Mouse (Mus musculus): Measurements from ENCODE around the gene Mlf2. TPM values are rescaled to one million over a fixed set of nuclear protein-coding genes. Genes with fewer than 3 reads are reported as not detected.

Gene Mlf2
- polyA plus RNA-seq, 1 experiment from 2014 or later, result 358 TPM

DNA sequence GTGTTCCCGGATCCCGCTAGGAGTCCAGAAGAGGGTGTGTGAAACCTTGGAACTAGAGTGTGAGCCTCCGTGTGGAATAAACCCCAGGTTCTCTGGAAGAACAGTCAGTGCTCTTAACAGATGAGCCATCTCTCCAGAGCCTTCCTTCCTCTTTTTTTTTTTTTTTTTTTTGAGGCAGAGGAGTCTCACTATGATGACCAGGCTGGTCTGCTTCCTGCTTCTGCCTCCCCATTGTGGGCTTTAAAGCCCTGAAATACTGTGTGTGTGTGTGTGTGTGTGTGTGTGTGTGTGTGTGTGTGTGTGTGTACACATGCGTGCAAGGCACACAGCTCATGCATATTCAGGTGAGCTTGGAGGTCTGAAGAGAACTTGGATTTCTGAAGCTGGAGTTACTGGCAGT lies 9.6 kb upstream of the Mlf2 start:
- no peak for ATAC-seq (replicated peaks; ENCODE audit: insufficient number of reproducible peaks, insufficient read depth, low FRiP score, low read depth)
- Histone ChIP-seq H3K4me2 (no peak overlapping the region), H3K36me3 (no peaks in the 10 kb centered on the region), H3K4me3 (no peak overlapping the region), H3K4me1 (replicated peaks) (peaks cover 44% of the 10 kb centered on the region), H3K9ac (no peak overlapping the region), H3K27ac (peak overlapping the region; percentile 100), H3K9me3 (replicated peaks) (no peaks in the 10 kb centered on the region), H3K27me3 (no peaks in the 10 kb centered on the region)
- 70% methylated on average over 4 of the region's 4 CpGs for WGBS

DNA sequence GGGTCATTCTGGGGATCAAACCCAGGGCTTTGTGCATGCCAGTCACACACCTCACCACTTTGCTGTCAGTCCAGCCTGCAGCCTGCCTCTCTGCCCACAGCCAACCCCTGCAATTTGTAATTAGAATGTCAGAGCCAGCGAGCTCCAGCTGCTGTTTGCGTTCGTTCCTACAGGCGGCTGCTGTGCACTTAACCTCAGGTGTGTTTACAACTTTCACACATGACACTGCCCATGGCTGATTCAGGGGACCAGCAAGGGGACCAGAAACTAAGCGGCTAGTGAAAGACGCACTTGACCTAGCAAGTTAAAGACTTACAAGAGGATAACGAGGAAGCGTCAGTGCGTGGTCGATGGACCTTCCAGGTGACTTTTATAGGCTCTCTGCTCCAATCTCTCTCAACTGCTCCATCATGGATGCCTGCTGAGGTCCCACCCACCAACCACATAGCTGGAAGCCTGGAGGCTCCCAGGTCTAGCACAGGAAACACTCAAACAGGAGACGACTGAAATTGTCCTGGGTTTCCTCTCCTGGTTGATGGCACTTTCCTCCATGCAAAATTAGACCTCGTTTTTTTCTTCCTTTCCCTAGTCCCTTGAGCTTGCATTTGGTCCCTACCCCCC lies 5.9 kb upstream of the Mlf2 start:
- peak overlapping the region; percentile 46 for H3K4me2 ChIP-seq
- peak overlapping the region; percentile 24 for H3K4me3 ChIP-seq
- H3K27ac ChIP-seq, result peak overlapping the region; percentile 93
- peaks cover 28% of the 10 kb centered on the region for H3K4me1 ChIP-seq (replicated peaks)
- H3K27me3 ChIP-seq, result no peaks in the 10 kb centered on the region
- WGBS, result 31% methylated on average over 12 of the region's 12 CpGs
- peak overlapping the region; percentile 28 for H3K9ac ChIP-seq
- no peaks in the 10 kb centered on the region for H3K36me3 ChIP-seq
- no peak for ATAC-seq (replicated peaks; ENCODE audit: insufficient number of reproducible peaks, insufficient read depth, low FRiP score, low read depth)
- no peaks in the 10 kb centered on the region for H3K9me3 ChIP-seq (replicated peaks)

DNA sequence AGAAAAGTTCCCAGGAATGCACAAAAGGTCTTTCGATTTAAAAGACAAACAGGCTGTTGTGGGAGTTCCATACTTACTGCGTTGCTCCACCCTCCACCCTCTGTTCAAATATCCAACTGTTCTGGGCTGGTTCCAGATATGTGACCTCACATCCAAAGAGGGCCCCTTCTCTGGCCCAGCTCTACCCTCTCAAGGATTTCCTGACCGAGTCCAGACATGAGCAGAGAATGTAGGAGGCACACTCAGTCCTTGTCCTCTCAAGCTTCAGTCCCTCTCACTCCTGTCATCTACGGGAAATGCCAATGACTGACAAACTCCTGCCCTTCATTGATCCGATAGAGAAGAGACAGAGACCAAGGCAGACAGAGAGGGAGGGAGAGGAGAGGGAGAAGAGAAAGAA lies 5.2 kb upstream of the Mlf2 start:
- ATAC-seq (replicated peaks; ENCODE audit: insufficient number of reproducible peaks, insufficient read depth, low FRiP score, low read depth), result peak; percentile 62
- Histone ChIP-seq H3K4me2 (peak overlapping the region; percentile 46), H3K4me3 (peak overlapping the region; percentile 24), H3K4me1 (replicated peaks) (peaks cover 24% of the 10 kb centered on the region), H3K9me3 (replicated peaks) (no peaks in the 10 kb centered on the region), H3K27ac (peak overlapping the region; percentile 93), H3K36me3 (no peaks in the 10 kb centered on the region), H3K9ac (peak overlapping the region; percentile 28; the same call in 1 of the 2 replicates), H3K27me3 (no peaks in the 10 kb centered on the region)
- 14% methylated on average over 5 of the region's 5 CpGs for WGBS

DNA sequence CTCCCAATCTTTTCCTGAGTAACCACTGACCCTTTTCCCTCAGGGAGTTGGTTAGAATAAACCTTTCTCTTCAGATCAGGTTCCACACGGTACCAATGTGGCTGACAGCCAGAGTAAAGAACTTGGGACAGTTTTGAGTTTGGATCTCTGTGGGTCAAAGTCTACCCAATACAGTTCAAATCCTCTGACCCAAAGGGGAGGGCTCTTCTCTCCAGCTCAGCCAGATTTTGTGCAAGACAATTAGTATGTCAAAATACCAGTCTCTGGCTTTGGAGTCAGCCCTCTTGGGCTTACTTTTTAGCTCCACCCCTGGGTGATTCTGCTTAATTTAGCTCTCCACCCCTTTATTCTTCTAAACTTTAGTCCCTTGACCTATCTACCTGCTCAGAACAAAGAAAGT lies 955 bp upstream of the Mlf2 start:
- ATAC-seq (replicated peaks; ENCODE audit: insufficient number of reproducible peaks, insufficient read depth, low FRiP score, low read depth), result no peak
- H3K36me3 ChIP-seq, result peaks cover 19% of the 10 kb centered on the region
- 60% methylated on average over 1 of the region's 1 CpGs for WGBS
- peaks cover 38% of the 10 kb centered on the region for H3K4me1 ChIP-seq (replicated peaks)
- peak overlapping the region; percentile 87 for H3K4me3 ChIP-seq
- no peaks in the 10 kb centered on the region for H3K9me3 ChIP-seq (replicated peaks)
- H3K27me3 ChIP-seq, result no peaks in the 10 kb centered on the region
- H3K4me2 ChIP-seq, result peak overlapping the region; percentile 75
- 0 out of 2 replicates have a peak overlapping the region, but pooled peaks have one; percentile 21 for H3K9ac ChIP-seq
- H3K27ac ChIP-seq, result peak overlapping the region; percentile 98

DNA sequence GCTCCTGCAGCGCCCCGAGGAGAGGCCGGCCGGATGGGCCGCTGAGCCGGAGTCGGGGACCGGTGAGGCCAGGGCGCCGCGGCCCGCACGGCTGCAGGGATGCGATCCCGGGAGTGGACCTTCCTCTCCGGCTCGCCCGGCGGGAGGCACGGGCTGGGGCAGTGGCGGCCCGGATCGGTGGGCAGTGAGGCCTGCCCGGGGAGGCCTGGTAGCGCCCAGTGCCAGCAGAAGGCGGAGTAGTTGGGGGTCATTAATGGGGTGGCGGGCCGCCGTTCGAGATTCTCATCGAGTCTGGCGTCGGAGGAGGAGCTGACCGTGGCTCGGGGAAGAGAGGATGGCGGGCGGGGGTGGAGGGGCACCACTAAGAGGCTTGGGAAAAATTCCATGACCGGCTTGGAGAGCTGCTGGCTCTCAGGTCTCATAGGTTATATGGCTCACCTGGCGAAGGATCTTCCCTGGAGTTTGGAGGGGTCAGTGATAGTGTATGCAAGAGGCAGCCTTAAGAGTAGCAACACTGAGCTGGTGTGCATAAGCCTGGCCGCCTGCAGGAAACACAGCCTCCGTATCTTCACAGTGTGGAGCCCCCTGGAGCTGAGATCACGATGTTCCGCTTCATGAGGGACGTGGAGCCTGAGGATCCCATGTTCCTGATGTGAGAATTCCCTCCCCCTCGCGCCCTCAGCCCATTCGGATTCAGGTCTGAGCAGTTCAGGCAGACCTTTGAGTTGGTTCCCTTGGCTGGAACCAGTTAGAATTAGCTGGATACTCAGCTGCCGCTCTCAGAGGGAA lies 533 bp downstream of the Mlf2 start:
- H3K9me3 ChIP-seq (replicated peaks), result no peaks in the 10 kb centered on the region
- H3K4me2 ChIP-seq, result peak overlapping the region; percentile 75
- WGBS, result 1% methylated on average over 48 of the region's 48 CpGs
- H3K4me3 ChIP-seq, result peak overlapping the region; percentile 87
- H3K27ac ChIP-seq, result peak overlapping the region; percentile 98
- H3K36me3 ChIP-seq, result peaks cover 34% of the 10 kb centered on the region
- H3K4me1 ChIP-seq (replicated peaks), result peaks cover 26% of the 10 kb centered on the region
- peak; percentile 17; the same call in 1 of the 2 replicates for ATAC-seq (replicated peaks; ENCODE audit: insufficient number of reproducible peaks, insufficient read depth, low FRiP score, low read depth)
- H3K27me3 ChIP-seq, result no peaks in the 10 kb centered on the region
- H3K9ac ChIP-seq, result peak overlapping the region; percentile 93

DNA sequence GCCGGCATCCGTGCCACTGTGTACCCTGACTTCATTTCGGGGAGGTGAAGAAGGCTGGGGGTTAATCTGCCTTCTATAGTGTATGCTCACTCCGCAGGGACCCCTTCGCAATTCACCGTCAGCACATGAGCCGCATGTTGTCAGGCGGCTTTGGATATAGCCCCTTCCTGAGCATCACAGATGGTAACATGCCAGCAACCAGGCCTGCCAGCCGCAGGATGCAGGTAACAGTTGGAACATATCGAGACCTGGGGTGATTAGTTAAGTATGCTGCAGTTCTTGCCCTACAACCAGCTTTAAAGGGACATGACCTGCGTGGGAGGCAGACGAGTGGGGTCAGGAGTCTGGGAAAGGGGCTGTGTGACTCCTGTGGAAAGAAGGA lies 1.1 kb downstream of the Mlf2 start:
- Histone ChIP-seq H3K27ac (peak overlapping the region; percentile 98), H3K27me3 (no peaks in the 10 kb centered on the region), H3K9ac (peak overlapping the region; percentile 93), H3K4me3 (peak overlapping the region; percentile 87), H3K4me2 (peak overlapping the region; percentile 75), H3K9me3 (replicated peaks) (no peaks in the 10 kb centered on the region), H3K36me3 (peaks cover 39% of the 10 kb centered on the region), H3K4me1 (replicated peaks) (peaks cover 26% of the 10 kb centered on the region)
- 45% methylated on average over 12 of the region's 12 CpGs for WGBS
- no peak for ATAC-seq (replicated peaks; ENCODE audit: insufficient number of reproducible peaks, insufficient read depth, low FRiP score, low read depth)

DNA sequence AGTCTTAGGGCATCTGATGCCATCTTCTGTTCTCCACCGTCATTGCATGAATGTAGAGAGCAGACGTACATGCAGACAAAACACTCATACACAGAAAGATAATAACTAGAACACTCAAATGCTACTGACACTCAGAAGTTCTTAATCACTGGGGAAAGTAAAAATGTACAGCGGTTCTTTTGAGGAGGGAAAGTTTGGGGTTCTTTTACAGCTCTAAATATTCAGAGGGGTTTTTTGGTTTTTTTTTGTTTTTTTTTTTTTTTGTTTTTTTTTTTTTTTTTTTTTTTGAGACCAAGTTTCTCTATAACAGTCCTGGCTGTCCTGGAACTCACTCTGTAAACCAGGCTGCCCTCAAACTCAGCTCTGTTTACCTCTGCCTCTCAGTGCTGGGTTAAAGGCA lies 1.9 kb downstream of the Mlf2 start:
- Histone ChIP-seq H3K4me2 (peak overlapping the region; percentile 75; the same call in 1 of the 2 replicates), H3K4me3 (peak overlapping the region; percentile 87; the same call in 1 of the 2 replicates), H3K4me1 (replicated peaks) (peaks cover 26% of the 10 kb centered on the region), H3K27me3 (no peaks in the 10 kb centered on the region), H3K9me3 (replicated peaks) (no peaks in the 10 kb centered on the region), H3K9ac (no peak overlapping the region), H3K36me3 (peaks cover 39% of the 10 kb centered on the region), H3K27ac (no peak overlapping the region)
- ATAC-seq (replicated peaks; ENCODE audit: insufficient number of reproducible peaks, insufficient read depth, low FRiP score, low read depth), result no peak
- 88% methylated on average over 3 of the region's 3 CpGs for WGBS

DNA sequence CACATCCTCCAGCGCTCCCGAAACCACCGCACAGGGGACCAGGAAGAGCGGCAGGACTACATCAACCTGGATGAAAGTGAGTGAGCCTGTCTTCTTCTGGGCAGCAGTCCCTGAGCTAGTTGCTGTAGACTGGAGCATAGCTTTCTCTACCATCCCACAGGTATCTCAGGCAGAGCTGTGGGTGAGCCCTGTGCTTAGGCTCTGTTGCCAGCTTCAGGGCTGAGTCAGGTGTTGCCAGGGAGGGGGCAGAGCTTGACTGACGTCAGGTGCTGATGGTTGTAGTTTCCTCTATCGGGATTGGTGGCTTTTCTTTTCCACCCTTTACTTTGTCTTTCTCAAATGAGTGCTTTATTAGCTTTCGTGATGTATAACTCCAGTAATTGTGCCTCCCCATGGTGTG lies 3.5 kb downstream of the Mlf2 start:
- no peak overlapping the region for H3K27ac ChIP-seq
- no peak overlapping the region for H3K9ac ChIP-seq
- no peaks in the 10 kb centered on the region for H3K9me3 ChIP-seq (replicated peaks)
- no peak for ATAC-seq (replicated peaks; ENCODE audit: insufficient number of reproducible peaks, insufficient read depth, low FRiP score, low read depth)
- peaks cover 26% of the 10 kb centered on the region for H3K4me1 ChIP-seq (replicated peaks)
- 91% methylated on average over 7 of the region's 7 CpGs for WGBS
- H3K27me3 ChIP-seq, result no peaks in the 10 kb centered on the region
- peaks cover 39% of the 10 kb centered on the region for H3K36me3 ChIP-seq
- no peak overlapping the region for H3K4me2 ChIP-seq
- H3K4me3 ChIP-seq, result no peak overlapping the region

DNA sequence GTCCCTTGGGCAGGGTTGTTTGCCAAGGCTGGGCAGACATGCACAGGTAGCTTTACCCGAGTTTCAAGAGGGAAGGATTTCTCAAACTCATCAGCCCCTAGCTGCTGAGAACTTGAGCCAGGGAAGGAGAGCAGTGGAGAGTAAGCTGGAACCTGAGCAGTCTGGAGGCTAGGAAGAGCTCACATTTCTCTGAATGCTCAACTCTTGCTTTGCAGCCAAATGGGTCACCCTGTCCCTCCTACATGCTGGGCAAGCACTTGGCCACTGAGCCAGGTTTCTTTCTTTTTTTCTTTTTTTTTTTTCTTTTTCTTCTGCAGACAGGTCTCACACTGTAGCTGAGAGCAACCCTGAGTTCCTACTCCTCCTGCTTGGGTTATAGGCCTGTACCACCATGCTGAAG lies 5.5 kb downstream of the Mlf2 start:
- Histone ChIP-seq H3K4me2 (no peak overlapping the region), H3K9ac (no peak overlapping the region), H3K4me1 (replicated peaks) (peaks cover 20% of the 10 kb centered on the region), H3K4me3 (no peak overlapping the region), H3K9me3 (replicated peaks) (no peaks in the 10 kb centered on the region), H3K27me3 (no peaks in the 10 kb centered on the region), H3K36me3 (peaks cover 39% of the 10 kb centered on the region), H3K27ac (no peak overlapping the region)
- WGBS, result 88% methylated on average over 1 of the region's 1 CpGs
- no peak for ATAC-seq (replicated peaks; ENCODE audit: insufficient number of reproducible peaks, insufficient read depth, low FRiP score, low read depth)

DNA sequence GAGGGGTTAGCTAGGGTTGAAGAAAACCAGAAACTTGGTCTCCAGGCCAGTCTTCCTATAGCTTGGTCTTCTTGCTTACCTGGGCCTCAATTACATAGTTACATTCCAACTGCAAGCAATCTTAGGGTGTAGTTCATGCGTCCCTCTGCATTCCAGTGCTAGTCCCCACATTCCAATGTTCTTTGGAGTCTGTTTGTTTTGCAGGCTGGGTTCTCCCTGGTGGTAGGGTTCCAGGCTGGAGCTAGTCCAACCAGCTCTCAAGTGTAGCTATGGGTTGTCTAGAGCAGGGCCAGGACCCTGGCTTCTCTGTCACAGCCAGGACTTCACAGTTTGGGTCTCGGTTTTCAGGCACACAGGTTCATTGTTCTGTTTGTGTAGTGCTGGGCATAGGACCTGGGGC lies 6.3 kb downstream of the Mlf2 start:
- no peak overlapping the region for H3K27ac ChIP-seq
- no peak overlapping the region for H3K4me2 ChIP-seq
- peaks cover 15% of the 10 kb centered on the region for H3K4me1 ChIP-seq (replicated peaks)
- peaks cover 39% of the 10 kb centered on the region for H3K36me3 ChIP-seq
- H3K27me3 ChIP-seq, result no peaks in the 10 kb centered on the region
- no peak overlapping the region for H3K9ac ChIP-seq
- ATAC-seq (replicated peaks; ENCODE audit: insufficient number of reproducible peaks, insufficient read depth, low FRiP score, low read depth), result no peak
- 77% methylated on average over 2 of the region's 2 CpGs for WGBS
- no peaks in the 10 kb centered on the region for H3K9me3 ChIP-seq (replicated peaks)
- no peak overlapping the region for H3K4me3 ChIP-seq

DNA sequence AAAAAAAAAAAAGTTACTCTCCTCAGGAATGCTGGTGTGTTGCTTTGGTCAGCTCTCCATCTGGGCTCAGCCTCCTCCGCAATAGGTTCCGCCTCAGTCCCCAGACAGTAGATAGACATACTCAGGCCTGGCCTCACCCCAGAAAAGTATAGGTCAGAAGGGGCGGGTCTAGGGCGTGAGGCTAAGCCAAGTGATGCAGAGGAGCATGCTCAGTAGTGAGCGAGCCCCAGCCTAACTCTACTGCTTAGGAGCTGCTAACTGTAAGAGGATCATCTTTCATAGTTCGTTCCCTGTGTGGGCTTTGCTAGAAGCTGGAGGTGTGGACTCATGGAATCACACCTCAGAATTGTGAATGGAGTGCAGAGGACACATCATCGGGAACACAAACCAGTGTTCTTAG lies 7.4 kb downstream of the Mlf2 start:
- H3K9ac ChIP-seq, result no peak overlapping the region
- no peak overlapping the region for H3K4me3 ChIP-seq
- no peak overlapping the region for H3K27ac ChIP-seq
- no peaks in the 10 kb centered on the region for H3K27me3 ChIP-seq
- H3K36me3 ChIP-seq, result peaks cover 35% of the 10 kb centered on the region
- 0 out of 2 replicates have a peak, but pooled peaks have one; percentile 47 for ATAC-seq (replicated peaks; ENCODE audit: insufficient number of reproducible peaks, insufficient read depth, low FRiP score, low read depth)
- H3K4me2 ChIP-seq, result no peak overlapping the region
- 0 out of 2 replicates have a peak, but pooled peaks cover 10% of the 10 kb centered on the region for H3K4me1 ChIP-seq (replicated peaks)
- no peaks in the 10 kb centered on the region for H3K9me3 ChIP-seq (replicated peaks)
- WGBS, result 88% methylated on average over 7 of the region's 7 CpGs
